Mouse (Mus musculus): Measurements from ENCODE around the gene St3gal2. TPM values are rescaled to one million over a fixed set of nuclear protein-coding genes. Genes with fewer than 3 reads are reported as not detected.

The St3gal2 gene
- 10 to 100 TPM; 27.4 to 30.4 TPM for total RNA-seq (2023)

GRCm38 (mm10) chr8:110919341-110920031 lies at the start of gene St3gal2:
Gene St3gal2, plus strand, starts transcription at chr8:110919922.

GRCm38 (mm10) chr8:110901839-110902578 lies 17.7 kb upstream of the St3gal2 start, which contains the start of gene Fuk:
Gene Fuk, minus strand, starts transcription at chr8:110902488.

GRCm38 (mm10) chr8:110997547-110998531 lies 78.1 kb downstream of the St3gal2 start, which contains the start of gene Ddx19a:
Gene Ddx19a, minus strand, starts transcription at chr8:110997800.

Other genes with a start within 250 kb of the St3gal2 start
- 1 to 10 TPM; 3.6 to 3.8 TPM for gene Mtss1l, start 198.4 kb upstream of the St3gal2 start, total RNA-seq (2023)
- gene Il34, start 114.0 kb upstream of the St3gal2 start, total RNA-seq (2023) = not detected
- gene Cog4, start 73.3 kb upstream of the St3gal2 start, total RNA-seq (2023) = 10 to 100 TPM; 64.7 to 78.0 TPM
- 100 to 1,000 TPM; 173 to 186 TPM for gene Sf3b3, start 73.1 kb upstream of the St3gal2 start, total RNA-seq (2023)
- gene Fuk, start 17.4 kb upstream of the St3gal2 start, total RNA-seq (2023) = 10 to 100 TPM; 15.6 to 22.1 TPM
- gene Ddx19a, start 77.9 kb downstream of the St3gal2 start, total RNA-seq (2023) = 10 to 100 TPM; 69.4 to 71.6 TPM
- gene Ddx19b, start 111.8 kb downstream of the St3gal2 start, total RNA-seq (2023) = 10 to 100 TPM; 18.1 to 20.5 TPM
- gene Aars, start 113.2 kb downstream of the St3gal2 start, total RNA-seq (2023) = 10 to 100 TPM; 43.0 to 45.0 TPM
- gene Exosc6, start 136.4 kb downstream of the St3gal2 start, total RNA-seq (2023) = 10 to 100 TPM in 1 of 2 experiments, 1 to 10 TPM in 1; 8.7 to 11.4 TPM
- gene Clec18a, start 172.5 kb downstream of the St3gal2 start, total RNA-seq (2023) = not detected
- 10 to 100 TPM; 26.8 to 27.1 TPM for gene Pdpr, start 174.7 kb downstream of the St3gal2 start, total RNA-seq (2023)